Mouse (Mus musculus) ovary, postnatal 36 days (tissue): ENCODE measurements at regions not wholly inside any gene's neighbourhood (a gene's known extent, or its start where the extent isn't known, plus 50 kb on each side); places are given as distances from the start of the nearest gene placed in this dataset.

Experiments
- DNase-seq: peaks from one replicate; pipeline ENCODE4 v3.0.0; 2022; ENCODE audit warnings: low spot score, mixed read lengths

DNA sequence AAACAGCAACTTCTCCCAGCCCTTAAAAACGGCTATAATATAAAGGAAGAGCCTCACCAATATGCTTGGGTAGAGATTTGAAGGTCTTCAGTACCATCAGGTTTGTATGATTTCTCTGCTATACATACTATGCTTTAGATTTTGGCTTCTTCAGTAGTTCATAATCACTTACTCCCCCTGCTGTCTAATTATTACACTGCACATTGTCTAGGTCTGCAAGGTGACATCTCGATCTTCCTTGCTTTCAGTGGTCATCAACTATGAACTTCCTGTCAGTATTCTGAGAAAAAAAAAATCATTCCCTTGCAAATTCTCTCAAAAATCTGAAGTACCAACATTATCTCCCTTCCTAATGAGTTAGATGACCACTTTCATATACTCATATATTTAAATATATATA is 225.4 kb upstream of the Galnt5 start:
- no peak for DNase-seq

DNA sequence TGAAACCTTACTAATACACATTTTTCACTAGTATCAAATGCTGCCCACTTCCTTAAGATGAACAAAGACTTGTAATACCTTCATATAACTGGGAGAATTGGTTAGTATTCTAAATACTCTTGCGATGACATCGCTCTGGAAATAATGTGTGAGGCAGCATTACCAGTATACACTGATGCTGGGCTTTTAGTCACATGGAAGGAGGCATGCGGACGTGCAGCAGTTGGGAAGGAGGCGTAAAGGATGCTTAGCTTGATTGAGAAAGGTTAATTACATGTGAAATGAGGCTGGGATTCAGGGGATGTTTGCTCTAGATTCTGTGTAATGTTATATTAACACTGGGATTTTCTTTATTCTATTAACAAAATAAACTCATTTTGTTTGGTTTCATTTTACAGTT is 221.5 kb upstream of the Galnt5 start:
- DNase-seq: no peak

DNA sequence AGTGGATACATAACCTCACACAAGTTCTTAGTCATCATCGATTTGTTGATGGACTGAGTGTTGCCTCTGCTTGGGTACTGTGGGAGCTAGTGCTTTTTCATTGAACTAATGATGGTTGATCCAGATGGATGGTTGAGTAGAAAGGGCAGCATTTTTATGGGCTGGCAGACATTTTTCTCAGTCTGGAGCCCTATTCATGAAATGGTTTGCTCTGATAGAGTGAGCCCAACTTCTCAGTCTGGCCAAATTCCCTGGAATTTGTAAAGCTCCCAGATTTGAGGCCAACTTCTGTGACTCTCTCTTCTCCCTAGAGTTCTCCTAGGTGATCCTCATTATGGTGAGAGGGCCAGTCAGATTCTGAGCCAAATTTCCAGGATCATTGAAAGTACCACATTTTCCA is 216.8 kb upstream of the Galnt5 start:
- DNase-seq: no peak

DNA sequence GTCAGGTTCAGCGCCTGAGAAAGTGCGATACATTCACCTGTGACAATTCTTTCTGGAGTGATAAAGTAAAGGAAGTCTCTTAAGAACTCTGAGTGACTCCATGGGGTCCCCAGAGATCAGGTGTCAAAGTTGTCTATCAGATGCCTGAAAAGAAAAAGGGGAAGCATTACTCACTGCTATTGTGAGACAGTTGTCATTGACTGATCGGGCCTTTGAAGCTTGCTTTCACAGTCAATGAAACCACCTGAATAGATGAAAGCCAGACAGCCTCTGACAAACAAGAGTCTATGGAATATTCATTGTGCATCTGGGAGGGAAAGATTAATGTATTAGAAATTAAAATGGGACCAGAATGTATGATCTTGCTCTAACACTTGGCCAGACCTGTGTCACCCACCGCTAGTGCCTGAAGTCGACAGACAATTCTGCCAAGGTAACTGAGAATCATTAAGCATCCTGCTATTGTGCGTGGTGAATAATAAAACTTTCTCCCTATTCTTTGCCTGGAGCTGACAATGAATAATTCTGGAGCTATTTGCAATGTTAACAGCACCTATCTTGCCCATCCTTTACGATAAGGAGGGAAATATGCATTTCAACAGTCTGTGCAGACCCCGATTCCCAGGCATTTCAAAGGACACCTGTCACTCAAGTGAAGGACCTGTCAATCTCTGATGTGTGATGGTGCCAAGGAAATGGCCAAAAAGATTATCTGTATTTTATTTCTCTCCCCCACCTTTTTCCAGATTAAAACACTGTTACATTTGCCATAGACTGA is 204.0 kb upstream of the Galnt5 start:
- no peak for DNase-seq

DNA sequence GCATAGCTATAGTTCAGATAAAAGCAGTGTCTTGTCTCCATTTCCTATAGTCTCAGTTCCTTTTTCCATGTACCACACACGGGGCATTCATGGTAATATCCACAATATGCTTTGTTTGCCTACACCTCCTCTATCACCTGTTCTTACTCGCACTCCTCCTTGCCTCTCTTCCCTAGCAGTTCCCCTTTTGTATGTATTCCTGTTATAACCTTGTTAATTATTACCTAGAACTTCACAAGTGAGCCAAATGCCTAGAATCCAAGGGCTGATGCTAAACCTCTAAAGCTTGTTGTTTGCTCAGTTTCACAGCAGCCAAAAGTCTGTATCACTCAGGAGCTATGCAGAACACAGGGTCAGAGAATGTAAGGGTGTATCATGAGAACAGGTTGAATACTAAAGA is 198.4 kb upstream of the Galnt5 start:
- no peak for DNase-seq

DNA sequence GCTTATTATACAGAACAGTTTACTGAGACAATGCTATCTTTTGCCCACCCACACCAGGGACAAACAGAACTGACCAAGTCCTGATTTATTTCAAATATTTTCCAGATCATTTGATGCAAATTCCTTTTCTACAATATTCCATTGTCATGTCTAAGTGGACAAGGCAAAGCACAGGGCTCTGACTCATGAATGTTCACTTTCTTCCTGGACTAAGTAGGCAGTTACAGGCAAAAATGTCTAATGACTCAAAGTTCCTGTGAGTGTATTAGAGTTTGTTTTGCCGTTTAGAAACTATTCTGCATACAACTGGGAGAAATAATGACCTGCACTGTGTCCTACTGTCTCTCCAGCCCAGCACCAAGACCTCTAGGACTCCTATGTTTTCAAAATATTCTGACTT is 189.8 kb upstream of the Galnt5 start:
- no peak for DNase-seq

DNA sequence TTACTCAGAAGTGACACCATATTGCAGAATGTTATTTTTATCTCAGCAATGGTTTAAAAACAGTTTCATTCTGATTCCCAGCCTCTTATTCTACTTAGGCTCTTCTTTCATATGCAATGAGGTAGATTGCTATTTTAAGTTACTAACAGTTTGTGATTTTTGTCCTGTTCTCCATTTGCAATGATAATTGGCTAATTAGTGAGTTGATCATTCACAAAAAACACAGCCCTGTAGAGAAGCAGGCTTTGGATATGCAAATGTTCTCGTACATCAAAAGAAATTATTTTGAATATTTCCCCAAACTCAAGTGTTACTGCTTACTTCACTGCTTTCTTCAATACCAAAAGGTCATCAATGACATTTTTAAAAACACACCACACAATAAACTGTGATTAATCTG is 184.7 kb upstream of the Galnt5 start:
- no peak for DNase-seq

DNA sequence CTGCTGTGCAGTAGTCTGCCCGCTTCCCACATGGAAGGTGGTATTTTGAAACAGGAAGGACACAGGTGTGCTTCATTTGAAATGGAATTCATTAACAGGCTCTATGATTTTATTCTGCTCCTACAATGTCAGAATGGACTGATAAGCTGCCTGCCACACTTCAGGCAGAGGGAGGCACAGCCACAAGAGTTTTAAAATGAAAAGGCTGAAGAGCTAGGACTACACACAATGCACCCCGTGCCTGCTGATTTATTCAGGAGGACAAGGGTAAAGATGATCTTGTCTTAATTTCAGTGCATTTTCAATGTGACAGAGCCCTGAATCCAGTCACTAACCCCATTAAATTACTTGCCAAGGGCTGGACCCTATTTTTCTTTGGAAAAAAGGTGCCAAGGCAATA is 177.3 kb upstream of the Galnt5 start:
- no peak for DNase-seq

DNA sequence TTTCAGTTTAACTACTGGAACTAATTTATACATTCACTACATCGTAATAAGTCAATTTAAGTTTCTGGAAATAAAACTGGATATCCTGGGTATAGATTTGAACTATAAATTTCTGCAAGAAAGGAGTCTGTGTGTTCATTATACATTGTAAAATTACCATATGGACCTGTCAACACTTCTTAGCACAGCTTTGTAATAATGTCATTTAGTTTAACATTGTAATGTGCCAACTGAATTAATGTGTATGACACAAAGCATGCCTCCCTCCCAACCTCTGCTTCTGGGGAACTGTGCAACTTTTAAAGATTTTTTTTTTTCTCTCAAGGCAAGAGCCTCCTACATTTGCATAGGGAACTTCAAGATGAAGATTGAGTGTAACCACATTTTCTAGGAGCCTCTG is 176.8 kb upstream of the Galnt5 start:
- DNase-seq: no peak

DNA sequence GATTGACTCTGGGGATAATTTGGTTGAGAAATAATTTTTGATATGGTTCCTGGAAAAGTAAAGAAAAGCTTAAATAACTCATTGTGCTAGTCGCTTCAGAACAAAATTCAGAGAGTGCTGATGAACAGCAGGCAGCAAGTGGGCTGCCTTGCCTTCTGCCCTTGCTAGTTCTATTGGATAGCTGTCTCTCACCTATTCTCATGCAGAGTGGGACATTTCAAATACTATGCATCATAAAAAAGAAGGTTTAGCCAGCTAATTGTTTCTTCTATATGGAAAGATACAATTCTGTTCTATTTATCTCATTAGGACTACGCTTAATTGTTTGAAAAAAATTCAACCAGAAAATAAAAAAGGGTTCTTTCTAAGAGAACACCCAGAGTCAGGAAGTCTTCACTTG is 169.4 kb upstream of the Galnt5 start:
- DNase-seq: no peak

DNA sequence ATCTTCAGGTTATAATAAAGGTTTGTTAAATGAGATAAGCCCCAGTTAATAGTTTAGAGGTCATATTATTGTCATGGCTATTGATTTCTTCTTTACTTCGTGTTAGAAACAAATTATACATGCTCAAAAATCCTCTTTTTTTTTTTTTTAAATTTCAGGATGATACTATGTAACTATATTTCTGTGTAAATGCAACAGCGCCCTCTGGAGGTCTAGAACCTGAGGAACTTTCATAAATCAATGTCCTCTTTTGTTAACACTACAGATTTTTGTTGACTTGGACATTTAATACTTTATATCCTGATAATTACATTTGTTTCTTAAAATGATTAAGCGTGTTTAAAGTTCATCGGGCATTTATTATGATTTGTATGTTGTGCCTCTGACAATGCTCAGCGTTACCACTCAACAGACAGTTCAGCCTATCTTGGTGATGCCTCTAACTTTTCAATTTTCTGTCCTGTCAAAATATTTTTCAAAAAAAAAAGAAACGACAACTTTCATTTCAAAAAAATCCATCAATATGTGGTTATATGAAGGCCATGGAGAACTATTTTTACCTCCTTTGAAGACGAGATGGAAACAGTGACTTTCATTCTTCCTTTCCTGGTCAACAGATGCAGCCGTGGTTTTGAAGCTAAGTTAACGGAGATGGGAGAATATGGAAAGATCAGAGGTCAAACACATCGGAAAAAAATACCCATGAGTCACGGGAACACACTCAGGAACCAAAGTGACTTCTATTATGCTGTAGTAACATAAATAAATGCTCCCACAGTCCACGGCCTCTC is 164.9 kb upstream of the Galnt5 start:
- DNase-seq: peak; percentile 6

DNA sequence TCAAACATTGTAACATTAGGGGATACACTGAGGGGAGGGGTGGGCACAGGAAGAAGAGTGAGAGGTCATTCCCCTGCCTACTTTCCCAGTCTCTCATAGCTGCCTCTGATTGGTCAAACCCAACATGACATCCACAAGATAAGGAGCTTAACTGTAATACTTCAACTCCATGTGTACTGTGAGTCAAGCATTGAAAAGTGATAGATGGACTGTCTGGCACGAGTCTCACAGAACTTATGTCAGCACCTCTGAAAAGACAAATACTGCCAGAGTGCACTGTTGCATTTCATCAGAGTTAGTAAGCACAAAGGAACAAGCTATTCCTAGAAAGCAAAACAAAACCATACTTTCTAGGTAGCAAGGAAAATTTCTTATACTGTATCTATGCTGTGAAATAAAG is 152.5 kb upstream of the Galnt5 start:
- no peak for DNase-seq

DNA sequence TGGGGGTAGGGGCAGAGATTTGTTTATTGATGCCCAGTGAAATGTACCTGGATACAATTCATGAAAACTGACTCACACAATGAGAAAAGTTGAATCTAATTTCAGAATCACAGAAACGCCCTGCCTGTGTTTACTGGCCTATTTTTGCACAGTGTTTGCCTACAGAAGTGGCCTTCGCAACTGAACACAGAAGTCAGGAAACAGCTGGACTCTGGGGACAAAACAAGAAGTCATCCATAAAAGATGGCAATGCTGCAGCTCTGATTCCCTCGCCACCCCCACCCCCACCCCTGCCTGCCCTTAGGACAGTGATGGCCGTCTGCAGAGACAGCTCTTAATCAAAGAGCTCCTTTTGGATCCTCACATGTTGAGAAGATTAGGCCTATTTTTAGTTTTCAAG is 150.0 kb upstream of the Galnt5 start:
- DNase-seq: no peak

DNA sequence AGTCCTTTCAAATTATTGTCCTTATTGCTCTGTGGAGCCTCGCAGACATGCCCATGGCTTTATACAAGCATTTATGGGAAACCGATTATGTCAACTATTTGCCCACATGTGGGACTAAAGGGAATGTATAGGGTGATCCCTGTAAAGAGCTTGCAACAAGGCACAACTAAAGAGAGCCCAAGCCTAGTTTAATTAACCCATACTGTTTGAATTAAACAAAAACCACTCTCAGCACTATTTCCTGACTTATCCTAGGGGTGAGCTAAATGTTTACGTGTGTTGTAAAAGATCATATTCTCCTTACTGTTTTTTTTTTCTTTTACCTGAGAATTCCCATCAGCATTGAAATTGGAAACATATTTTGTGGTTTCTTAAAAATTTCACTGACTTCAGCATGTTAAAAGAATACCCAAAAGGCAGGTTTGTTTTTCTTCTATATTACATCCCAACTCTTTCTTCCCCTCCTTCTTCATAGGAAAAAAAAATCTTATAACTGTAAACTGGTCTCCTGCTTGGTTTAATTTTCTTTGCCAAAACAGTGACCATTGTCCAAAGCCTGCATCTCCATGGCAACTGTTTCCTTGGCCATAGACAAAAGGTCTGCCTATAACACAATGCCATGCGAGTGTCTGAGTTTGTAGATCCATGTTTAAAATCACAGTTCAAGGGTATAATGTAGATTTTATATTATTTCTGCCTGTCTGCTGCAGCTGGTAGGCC is 148.2 kb upstream of the Galnt5 start:
- no peak for DNase-seq

DNA sequence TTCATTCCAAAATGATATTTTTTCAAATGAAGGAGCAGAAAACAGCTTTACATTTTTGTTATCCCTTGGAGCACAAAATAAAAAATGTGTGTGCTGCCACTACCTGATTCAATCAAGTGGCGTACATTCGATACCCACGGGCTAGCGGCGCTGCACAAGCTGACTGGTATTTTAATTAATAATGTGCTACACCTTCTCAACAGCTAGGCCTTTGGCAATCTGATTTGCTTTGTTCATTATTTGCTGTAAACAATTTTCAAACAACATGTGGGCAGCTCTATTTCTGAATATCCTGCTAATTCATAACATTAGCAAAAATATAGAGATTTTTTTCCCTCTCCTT is 147.7 kb upstream of the Galnt5 start:
- no peak for DNase-seq

DNA sequence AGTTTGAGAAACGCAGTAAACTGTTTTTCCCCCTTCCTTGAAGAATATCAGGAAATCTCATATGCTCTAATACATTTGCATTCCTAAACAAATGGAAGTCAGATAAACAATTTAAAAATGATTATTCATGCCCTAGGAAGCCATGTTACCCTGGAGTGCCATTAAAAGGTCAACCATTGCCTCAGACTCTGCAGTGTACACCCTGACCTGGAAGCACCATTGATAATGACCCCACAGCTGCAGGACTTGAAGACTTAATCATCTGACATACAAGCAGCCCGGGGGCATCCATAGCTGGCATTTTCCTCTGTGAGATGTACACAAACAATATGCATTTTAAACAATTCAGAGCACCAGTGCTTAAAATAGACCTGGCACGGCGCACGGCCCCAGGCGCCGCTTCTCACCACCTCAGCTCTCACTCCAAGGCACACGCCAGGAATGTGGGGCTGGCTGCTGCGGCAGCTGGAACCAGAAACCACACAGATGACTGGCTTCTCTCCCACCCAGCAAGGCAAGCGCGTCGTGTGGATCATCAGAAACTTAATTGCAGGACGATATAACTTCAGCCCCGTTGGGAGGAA is 141.1 kb upstream of the Galnt5 start:
- DNase-seq: no peak

DNA sequence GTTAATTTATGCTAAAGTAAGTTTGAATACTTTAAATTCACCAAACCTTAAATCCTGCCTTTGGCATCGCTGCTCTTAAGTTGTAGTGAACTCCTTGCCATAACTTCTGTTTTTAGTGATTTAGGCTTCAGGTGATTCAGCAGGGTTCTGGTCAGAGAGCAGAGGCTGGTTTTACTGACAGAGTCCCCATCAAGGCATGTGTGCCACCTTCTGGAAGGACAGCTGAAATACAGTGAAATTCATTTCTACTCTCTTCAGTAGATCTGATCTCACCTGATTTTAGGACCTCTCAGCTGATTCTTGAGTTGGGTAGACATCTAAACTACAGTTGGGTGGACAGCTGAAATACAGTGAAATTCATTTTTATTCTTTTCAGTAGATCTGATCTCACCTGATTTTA is 132.4 kb upstream of the Galnt5 start:
- no peak for DNase-seq

DNA sequence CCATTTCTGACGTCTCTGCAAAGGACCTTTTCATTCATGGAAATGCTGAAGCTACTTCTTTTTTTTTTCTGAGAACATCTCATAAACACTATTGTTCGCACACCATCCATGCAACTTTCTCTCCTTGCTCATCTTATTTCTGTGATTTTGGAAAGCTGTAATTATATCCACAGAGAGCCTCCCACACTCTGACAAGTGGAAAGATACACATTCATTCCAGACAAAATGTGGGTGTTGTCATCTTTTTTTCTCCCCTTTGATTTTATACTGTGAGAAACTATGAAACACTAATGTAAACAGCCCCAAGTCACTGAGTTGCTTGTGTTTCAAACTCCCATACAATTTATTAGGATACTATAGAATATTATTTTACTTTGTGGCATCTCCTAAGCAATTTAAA is 129.6 kb upstream of the Galnt5 start:
- no peak for DNase-seq

DNA sequence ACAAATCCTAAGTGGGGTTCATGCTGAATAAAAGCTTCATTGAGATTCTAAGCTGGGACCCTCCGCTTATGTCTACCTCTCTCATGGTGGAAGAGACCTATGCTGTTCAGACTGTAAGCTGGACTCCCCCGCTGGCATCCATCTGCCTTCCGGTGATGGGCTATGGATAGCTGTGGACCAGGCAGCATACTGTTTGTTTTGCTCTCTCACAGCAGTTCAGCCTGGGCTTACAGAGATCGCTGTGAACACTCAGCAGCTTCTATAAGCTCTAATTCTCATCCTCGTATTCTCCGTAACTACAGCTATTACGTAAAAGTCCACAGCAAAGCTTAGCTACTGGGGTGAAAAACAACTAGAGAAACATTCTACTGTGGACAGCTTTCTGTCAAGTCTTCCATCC is 97.5 kb upstream of the Galnt5 start:
- no peak for DNase-seq

DNA sequence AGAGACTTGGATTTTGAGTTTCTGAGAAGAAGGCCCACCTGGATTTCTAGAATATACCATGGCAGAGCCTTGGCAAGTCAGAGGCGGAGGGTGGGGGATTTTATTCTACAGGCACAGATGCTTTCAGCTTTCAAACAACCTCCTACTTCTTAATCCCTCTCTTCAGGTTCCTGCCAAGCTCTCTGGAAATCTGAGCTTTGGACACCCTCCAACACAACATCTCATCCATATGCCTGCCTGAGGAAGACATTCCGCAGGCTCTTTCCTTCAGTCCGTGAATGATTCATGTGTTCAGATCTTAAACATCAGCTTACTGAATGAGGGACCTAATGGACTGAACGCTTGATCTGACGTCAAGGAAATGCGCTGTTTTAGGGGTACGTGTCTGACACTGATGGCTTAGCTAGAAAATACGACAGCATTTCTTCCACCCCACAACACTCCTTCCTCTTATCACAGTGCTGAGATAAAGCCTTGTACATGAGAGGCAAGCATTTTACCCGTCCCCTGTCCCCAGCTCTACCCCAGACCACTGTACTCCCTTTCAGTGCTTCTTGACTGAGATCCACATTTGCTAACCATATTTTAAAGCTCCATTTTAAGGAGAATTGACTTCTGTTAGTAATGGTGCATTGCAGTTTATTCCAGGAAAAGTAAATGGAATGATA is 97.0 kb upstream of the Galnt5 start:
- DNase-seq: no peak

DNA sequence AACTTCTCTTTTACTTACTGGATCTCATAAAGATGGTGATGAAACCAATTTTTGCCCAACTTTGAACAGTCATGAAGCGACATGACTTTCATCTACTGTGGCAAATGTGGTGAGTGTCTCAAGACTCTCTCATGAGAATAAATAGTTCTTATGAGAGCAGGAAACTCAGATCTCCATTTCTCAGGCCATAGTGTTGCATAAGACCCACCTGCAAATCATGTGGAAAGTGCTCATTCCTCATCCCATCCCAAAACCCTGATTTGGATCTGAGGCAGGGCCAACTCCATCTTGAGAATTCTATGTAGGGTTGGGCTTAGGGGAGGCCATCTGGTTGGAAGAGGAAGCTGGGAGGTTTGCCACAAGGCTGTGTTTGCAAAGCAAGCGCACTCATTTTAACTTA is 92.5 kb upstream of the Galnt5 start:
- no peak for DNase-seq

DNA sequence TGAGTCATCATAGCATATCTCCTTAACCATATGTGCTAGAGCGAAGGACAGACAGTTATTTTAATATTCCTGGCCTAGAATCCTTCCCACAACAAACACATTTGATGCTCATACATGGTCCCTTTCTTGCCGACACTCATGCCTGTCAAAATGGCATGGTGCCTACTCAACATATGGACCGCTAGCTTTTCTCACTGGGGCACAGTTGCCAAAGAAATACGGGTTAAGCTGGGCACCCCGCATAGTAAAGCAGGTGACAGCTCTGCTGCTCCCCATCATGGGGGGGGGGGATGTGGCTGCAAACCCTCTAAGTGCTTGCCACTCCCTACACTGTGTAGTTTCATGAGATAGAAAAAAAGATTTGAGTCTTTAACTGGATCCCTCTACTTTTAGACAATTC is 90.7 kb upstream of the Galnt5 start:
- DNase-seq: no peak
